Mouse (Mus musculus) midbrain, embryonic 10.5 days (tissue): ENCODE measurements around the gene Izumo2. TPM values are rescaled to one million over a fixed set of nuclear protein-coding genes. Genes with fewer than 3 reads are reported as not detected.

ENCODE experiments used
- DNase-seq: peaks from one replicate; pipeline ENCODE4 v3.0.0-alpha.2; 2017; ENCODE audit warnings: low spot score
- H3K27ac ChIP-seq: fragments of 300-500 bp; sonication (generic); replicated peaks from 2 replicates; pipeline ENCODE4 v1.5.1; 2016; ENCODE audit warnings: mild to moderate bottlenecking
- H3K27me3 ChIP-seq: fragments of 300-500 bp; sonication (generic); 2 replicates; pipeline ENCODE4 v1.6.1; 2016; ENCODE audit warnings: low read depth, mild to moderate bottlenecking; ENCODE audit not compliant: poor library complexity, severe bottlenecking
- H3K36me3 ChIP-seq: fragments of 300-500 bp; sonication (generic); 2 replicates; pipeline ENCODE4 v1.6.1; 2016; ENCODE audit warnings: mild to moderate bottlenecking, moderate library complexity
- H3K4me1 ChIP-seq: fragments of 300-500 bp; sonication (generic); 2 replicates; pipeline ENCODE4 v1.6.1; 2016
- H3K4me3 ChIP-seq: fragments of 300-500 bp; sonication (generic); 2 replicates; pipeline ENCODE4 v1.5.1; 2016; ENCODE audit warnings: mild to moderate bottlenecking, moderate library complexity
- H3K9me3 ChIP-seq: fragments of 300-500 bp; sonication (generic); replicated peaks from 2 replicates; pipeline ENCODE4 v1.6.1; 2016; ENCODE audit warnings: mild to moderate bottlenecking
- WGBS: fragments of 180-500 bp; shearing (Covaris S2); methylation state at CpG from one replicate; pipeline ENCODE4 v1.1.7; 2016; 5-methylcytosine and 5-hydroxymethylcytosine counted together
- polyA plus RNA-seq: library from polyadenylated mRNA; unstranded; fragments of >200 nt; fragmentation: Nextera tagmentation; extraction: Ambion mirVana; gene quantifications from 2 replicates; pipeline ENCODE4 v1.2.1, GENCODE M21; 2016

The Izumo2 gene
- polyA plus RNA-seq, 1 experiment from 2014 or later = not detected

DNA sequence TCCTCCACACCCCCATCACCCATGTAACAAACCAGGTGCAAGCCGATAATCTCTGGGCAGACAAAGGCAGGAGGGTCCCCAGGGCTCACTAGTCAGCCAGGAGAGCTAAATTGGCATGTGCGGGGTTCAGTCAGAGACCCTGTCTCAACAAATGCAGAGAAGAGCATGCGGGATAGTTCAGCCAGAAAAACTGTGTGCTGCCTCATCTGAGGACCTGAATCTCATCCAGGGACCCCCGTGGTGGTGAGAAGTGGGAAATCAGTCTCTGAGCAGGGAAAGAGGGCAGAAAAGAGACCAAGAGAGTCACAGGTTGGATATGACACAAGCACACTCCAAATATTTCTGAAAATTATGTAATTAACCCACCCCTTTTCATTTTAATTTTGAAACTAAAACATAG, 32.4 kb upstream of the Izumo2 start:
- Histone ChIP-seq H3K36me3 (no peaks in the 10 kb centered on the region), H3K4me3 (no peak overlapping the region), H3K9me3 (0 out of 2 replicates have a peak, but pooled peaks cover 3% of the 10 kb centered on the region), H3K27ac (no peak overlapping the region), H3K4me1 (peaks cover 8% of the 10 kb centered on the region), H3K27me3 (peaks cover 14% of the 10 kb centered on the region)
- 62% methylated on average over 4 of the region's 4 CpGs for WGBS
- DNase-seq = no peak

DNA sequence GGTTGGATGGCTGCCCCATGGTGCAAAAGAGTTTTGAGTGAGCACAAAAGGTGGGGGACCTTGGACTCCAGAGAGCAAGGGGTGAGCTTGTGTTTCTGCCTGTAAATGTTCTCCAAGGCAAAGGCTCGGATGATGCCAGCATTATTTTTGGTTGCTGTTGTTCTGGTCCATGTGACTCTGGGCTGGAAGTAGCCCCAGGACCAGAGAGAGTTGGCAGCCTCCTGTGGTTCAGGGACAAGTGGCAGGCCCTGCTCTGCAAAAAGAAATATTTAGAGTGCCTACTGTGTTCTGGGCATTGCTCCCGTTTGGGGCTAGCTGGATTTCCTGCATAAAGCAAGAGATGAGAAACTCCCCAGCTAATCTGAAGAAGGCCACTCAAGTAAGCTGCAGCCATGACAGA, 31.9 kb upstream of the Izumo2 start:
- Histone ChIP-seq H3K4me3 (no peak overlapping the region), H3K27ac (no peak overlapping the region), H3K4me1 (peaks cover 4% of the 10 kb centered on the region), H3K27me3 (peaks cover 12% of the 10 kb centered on the region), H3K36me3 (no peaks in the 10 kb centered on the region), H3K9me3 (0 out of 2 replicates have a peak, but pooled peaks cover 7% of the 10 kb centered on the region)
- 67% methylated on average over 2 of the region's 2 CpGs for WGBS
- no peak for DNase-seq

DNA sequence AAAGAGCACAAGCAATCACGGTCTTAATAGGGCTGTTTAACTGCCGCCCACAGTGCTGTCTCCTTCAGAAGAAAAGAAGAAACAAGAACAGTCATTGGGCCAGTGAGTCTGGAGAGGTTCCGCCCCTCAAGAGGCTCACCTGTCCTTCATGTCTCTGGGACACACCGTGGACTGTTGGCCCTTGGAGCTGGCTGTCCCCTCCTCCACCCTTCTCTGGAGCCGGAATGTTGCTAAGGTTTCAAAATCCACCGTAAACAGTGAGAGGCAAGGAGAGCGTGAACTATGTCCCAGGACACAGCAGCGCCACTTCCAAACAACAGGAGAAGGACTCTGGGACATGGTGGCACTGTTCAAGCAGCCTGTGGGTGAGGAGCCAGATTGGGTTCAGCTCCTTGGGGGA, 24.9 kb upstream of the Izumo2 start:
- Histone ChIP-seq H3K36me3 (no peaks in the 10 kb centered on the region), H3K4me3 (no peak overlapping the region), H3K9me3 (0 out of 2 replicates have a peak, but pooled peaks cover 7% of the 10 kb centered on the region), H3K27me3 (no peaks in the 10 kb centered on the region), H3K4me1 (no peaks in the 10 kb centered on the region), H3K27ac (no peak overlapping the region)
- DNase-seq = no peak
- 83% methylated on average over 8 of the region's 8 CpGs for WGBS

DNA sequence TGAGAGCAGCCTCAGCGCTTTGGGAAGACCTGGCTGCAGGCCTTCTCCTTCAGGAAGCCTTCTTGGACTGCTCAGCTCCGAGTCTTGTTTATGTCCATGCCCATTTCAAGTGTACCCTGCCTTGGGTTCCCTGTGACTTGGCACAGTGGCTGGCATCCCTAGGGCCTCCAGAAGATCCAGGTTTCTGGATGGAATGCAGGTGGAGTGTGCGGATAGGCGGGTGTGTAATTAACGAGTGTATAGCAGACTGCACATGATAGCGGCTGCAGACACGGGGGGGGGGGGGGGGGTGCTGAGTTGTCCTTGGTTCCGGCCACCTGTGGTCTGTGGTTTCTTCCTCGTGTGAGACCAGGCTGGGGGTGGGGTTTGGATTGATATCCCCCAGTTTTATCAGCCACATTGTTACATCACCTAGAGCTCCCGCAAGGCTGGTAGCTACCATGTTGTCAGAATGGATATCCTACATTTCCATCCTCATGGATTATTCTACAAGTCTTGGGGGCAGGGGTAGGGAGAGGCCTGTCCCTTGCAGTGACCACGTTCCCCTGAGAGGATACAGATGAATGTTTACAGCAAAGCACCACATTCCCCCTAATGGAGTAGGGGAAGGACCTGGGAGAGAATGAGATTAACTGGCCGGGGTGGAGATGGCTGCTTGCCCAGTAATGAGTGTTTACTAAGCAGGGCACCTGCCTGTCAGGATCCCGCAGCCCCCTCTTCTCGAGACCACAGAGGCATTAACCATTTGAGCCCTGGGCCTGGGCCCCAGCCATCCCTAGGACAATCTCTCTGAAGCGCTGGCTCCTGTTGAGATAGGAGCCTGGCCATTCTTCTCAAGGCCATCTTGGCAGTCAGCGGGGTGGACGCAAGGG, 22.8 kb upstream of the Izumo2 start:
- 0 out of 2 replicates have a peak, but pooled peaks cover 7% of the 10 kb centered on the region for H3K9me3 ChIP-seq
- no peak for DNase-seq
- H3K4me3 ChIP-seq = no peak overlapping the region
- 71% methylated on average over 17 of the region's 17 CpGs for WGBS
- H3K4me1 ChIP-seq = no peaks in the 10 kb centered on the region
- no peak overlapping the region for H3K27ac ChIP-seq
- no peaks in the 10 kb centered on the region for H3K36me3 ChIP-seq
- H3K27me3 ChIP-seq = no peaks in the 10 kb centered on the region

DNA sequence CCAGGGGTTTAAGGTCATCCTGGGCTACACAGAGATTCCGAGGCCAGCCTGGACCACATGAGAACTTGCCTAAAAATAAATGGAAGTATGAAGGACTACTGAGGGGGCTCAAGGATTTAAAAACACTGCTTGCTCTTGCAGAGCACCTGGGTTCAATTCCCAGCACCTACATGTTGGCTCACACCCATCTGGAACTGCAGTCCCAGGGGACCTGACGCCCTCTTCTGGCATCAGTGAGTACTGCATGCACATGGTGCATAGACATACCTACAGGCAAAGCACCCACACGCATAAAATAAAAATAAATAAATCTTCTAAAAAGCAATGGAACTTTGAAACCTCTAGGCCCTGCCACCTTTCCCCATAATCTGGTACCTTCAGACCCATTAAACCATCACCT, 19.7 kb upstream of the Izumo2 start:
- no peak for DNase-seq
- no peak overlapping the region for H3K4me3 ChIP-seq
- H3K36me3 ChIP-seq = no peaks in the 10 kb centered on the region
- no peaks in the 10 kb centered on the region for H3K9me3 ChIP-seq
- no peaks in the 10 kb centered on the region for H3K27me3 ChIP-seq
- H3K27ac ChIP-seq = no peak overlapping the region
- 69% methylated on average over 3 of the region's 3 CpGs for WGBS
- H3K4me1 ChIP-seq = 0 out of 2 replicates have a peak, but pooled peaks cover 3% of the 10 kb centered on the region

DNA sequence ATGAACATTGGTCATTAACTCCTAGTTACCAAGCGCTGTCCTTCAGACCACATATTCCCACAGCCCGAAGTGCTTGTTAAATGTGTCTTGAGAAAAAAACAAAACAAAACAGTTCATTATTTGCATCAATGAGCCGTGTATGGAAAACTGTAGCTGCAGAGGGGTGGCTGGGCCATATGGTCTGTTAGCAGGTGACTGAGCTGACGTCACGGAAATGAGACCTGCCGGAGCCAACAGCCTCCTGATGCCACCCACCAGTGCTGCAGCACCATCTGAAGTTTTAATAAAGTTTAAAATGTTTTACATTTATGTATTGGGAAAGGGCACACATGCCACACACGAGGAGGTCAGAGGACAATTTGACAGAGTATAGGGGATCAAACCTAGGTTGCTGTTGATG, 19.2 kb upstream of the Izumo2 start:
- DNase-seq = no peak
- WGBS = 90% methylated on average over 7 of the region's 7 CpGs
- Histone ChIP-seq H3K27me3 (no peaks in the 10 kb centered on the region), H3K27ac (no peak overlapping the region), H3K9me3 (no peaks in the 10 kb centered on the region), H3K36me3 (no peaks in the 10 kb centered on the region), H3K4me3 (no peak overlapping the region), H3K4me1 (0 out of 2 replicates have a peak, but pooled peaks cover 3% of the 10 kb centered on the region)

DNA sequence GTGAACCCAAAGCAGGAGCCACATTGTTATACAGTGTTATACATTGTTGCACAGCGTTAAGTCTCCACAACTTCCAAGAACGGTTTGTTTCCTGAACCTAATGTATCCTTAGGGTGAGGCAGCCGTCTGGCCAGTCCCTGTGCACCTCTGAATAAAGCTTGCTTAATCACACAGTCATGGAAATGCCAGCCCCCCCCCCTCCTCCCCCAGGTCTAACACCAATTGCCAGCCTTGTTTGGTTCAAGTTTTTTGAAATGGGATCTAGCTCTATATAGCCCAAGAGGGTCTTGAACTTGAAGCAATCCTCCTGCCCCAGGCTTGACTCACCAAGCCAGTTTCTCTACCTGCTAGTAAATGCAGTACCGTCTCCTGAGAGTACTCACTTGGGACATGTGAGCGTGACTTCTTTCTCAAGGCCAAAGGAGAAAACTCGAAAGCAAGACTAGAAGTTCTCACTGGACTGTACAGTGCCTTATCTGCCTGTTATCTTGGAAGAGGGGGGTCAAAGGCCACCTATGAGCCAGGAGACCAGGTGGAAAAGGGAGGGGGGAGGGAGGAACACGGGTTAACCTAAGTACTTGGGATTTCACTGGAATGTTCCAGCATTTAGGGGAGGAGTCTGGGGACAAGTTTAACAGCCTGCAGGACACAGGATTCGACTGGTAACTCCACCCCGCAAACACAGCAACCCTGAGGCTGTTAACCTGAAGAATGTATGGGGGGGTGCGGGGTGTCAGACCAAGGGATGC, 14.9 kb upstream of the Izumo2 start:
- Histone ChIP-seq H3K4me3 (no peak overlapping the region), H3K27me3 (peaks cover 17% of the 10 kb centered on the region), H3K9me3 (no peaks in the 10 kb centered on the region), H3K4me1 (peaks cover 13% of the 10 kb centered on the region), H3K27ac (no peak overlapping the region), H3K36me3 (no peaks in the 10 kb centered on the region)
- 79% methylated on average over 10 of the region's 10 CpGs for WGBS
- DNase-seq = no peak

DNA sequence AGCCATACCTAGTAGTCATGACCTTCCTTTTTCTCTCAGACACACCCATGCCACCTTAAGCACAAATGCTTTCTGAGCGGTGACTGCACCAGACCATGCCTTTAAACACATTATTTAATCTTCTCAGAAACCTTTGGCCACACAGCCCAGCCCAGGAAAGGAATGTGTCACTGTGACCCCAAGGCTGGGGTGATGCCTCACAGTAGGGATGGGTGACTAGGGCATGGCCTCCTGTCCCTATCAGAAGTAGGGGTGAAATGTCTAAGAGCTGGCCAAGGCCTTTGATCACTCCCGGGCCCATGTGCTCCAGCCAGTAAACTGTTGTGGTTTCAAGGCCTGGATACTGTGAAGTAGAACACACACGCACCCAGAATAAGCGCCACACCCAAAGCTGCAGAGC, 13.3 kb upstream of the Izumo2 start:
- 90% methylated on average over 4 of the region's 4 CpGs for WGBS
- Histone ChIP-seq H3K9me3 (no peaks in the 10 kb centered on the region), H3K27me3 (peaks cover 19% of the 10 kb centered on the region), H3K27ac (no peak overlapping the region), H3K4me1 (peaks cover 13% of the 10 kb centered on the region), H3K4me3 (no peak overlapping the region), H3K36me3 (no peaks in the 10 kb centered on the region)
- no peak for DNase-seq

DNA sequence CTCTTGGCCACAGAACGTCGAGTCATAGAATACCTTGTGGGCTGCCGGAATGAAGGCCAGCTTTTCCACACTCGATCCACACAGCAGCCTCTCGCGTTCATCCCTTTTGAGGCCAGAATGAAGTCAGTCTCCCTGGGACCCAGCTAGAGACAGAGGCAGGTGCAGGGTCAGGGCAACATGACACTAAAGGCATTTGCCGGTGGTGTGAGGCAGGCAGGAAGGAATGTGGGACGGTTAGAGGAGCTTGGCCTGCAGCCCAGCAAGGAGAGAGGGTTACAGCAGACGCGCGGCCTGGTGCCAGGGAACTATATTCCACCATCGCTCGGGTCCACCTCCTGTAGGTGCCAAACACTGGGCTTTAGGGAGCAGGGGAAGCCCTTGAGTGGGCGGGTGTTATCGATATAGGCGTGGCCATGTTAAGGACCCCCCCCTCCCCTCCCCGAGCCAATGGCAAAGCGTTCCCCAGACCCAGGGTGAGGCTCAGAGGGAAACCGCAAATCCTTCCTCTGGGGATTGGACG, 11.3 kb upstream of the Izumo2 start:
- Histone ChIP-seq H3K27ac (no peak overlapping the region), H3K27me3 (peaks cover 19% of the 10 kb centered on the region), H3K9me3 (no peaks in the 10 kb centered on the region), H3K4me1 (peaks cover 16% of the 10 kb centered on the region), H3K4me3 (peak overlapping the region; percentile 1; the same call in 1 of the 2 replicates), H3K36me3 (no peaks in the 10 kb centered on the region)
- 22% methylated on average over 20 of the region's 20 CpGs for WGBS
- DNase-seq = peak; percentile 13

DNA sequence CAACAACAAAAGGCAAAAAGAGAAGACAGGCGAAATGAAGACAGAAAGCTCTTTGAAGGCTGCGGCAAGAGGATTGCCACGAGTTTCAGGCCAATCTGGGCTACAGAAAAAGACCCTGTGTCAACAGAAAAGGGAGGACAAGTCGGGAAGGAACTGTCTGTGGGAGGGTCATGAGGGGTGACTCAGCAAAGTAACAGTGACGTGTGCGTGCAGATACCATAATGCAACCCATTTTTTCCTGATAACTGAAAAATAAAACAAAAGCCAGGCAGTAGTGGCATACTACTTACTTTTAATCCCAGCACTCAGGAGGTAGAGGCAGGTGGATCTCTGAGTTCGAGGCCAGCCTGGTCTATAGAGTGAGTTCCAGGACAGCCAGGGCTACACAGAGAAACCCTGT, 10.6 kb upstream of the Izumo2 start:
- H3K4me1 ChIP-seq = peaks cover 17% of the 10 kb centered on the region
- no peak for DNase-seq
- no peak overlapping the region for H3K4me3 ChIP-seq
- H3K36me3 ChIP-seq = no peaks in the 10 kb centered on the region
- H3K27ac ChIP-seq = no peak overlapping the region
- no peaks in the 10 kb centered on the region for H3K9me3 ChIP-seq
- 69% methylated on average over 7 of the region's 7 CpGs for WGBS
- peaks cover 19% of the 10 kb centered on the region for H3K27me3 ChIP-seq

DNA sequence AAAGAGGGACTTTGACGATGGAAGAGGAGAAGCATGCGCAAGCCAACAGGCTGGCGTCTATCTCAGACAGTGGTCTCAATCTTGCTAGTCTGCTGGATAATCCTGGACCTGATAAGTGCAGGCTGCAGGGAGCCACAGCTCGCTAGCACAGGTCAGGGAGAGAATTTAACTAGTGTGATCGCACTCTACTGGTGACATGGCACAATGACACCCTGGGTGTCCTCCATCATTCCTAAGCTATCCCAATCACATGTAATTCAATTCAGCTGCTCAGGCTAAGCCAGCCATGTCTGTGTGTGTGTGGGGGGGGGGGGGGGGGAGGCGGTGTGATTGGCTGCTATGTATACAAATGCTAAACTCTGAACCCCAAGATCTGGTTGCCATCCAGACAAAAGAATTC, 6.6 kb upstream of the Izumo2 start:
- Histone ChIP-seq H3K4me1 (peaks cover 16% of the 10 kb centered on the region), H3K9me3 (no peaks in the 10 kb centered on the region), H3K27ac (no peak overlapping the region), H3K36me3 (no peaks in the 10 kb centered on the region), H3K4me3 (no peak overlapping the region), H3K27me3 (peaks cover 13% of the 10 kb centered on the region)
- peak; percentile 44 for DNase-seq
- WGBS = 6% methylated on average over 6 of the region's 6 CpGs

DNA sequence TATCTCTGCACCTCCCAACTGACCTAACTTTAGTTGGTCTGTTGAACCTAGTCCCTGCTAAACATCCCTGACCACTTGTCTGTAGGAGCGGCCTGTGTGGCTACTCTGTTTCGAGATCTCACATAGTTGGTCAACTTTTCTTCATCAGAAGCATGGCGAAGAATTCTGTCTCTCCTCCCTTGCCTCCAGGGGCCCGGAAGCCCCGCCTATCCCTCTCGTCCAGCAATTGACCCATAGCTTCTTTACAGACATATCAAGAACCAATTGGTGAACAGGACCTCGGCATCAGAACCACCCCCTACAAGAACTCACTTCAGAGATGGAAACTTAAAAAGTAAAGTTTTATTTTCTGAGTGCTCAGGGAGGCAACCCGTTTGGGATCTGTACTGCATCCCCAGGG, 5.6 kb upstream of the Izumo2 start:
- 78% methylated on average over 8 of the region's 8 CpGs for WGBS
- no peaks in the 10 kb centered on the region for H3K36me3 ChIP-seq
- peaks cover 7% of the 10 kb centered on the region; the same call in 1 of the 2 replicates for H3K4me1 ChIP-seq

More for the DNA sequence above, 5.6 kb upstream of the Izumo2 start:
- H3K27me3 ChIP-seq = peaks cover 4% of the 10 kb centered on the region; the same call in 1 of the 2 replicates
- no peak overlapping the region for H3K27ac ChIP-seq
- no peak for DNase-seq
- H3K9me3 ChIP-seq = no peaks in the 10 kb centered on the region
- no peak overlapping the region for H3K4me3 ChIP-seq
